Mouse (Mus musculus): ENCODE data around the gene 5730522E02Rik. TPM values are rescaled to one million over a fixed set of nuclear protein-coding genes. Genes with fewer than 3 reads are reported as not detected.

Gene 5730522E02Rik
- total and polyA plus RNA-seq, 3 experiments: not detected

DNA sequence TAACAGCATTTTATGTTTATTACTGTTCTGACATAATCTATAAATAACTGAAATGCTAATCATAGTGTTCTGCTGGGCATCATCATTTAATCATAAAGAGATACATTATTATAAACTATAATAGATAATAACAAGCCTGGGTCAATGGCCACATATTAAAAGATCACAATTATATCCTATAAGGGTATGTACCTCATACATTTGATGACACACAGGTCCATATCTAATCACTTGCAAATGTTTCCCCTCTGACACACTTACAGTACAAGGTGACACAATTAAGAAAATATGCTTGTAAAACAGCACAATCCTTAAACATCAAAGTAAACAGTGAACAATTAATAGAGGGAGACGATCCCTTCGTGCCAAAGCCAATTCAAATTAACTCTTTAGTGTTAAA is 308.2 kb downstream of the 5730522E02Rik start:
- H3K27me3 ChIP-seq (ENCODE audit: control insufficient read depth in 1 of 2, insufficient read depth in 2 of 2, low read length in 2 of 2): peaks cover 0 to 1% of the 10 kb centered on the region in 2 experiments; a peak in 1 of 4 replicates
- DNase-seq (ENCODE audit: low read depth, low spot score): no peak
- TF ChIP-seq BHLHE40 (IDR thresholded peaks at IDR 0.05; ENCODE audit: borderline replicate concordance, low read depth, low read length) (no peak), USF2 (IDR thresholded peaks at IDR 0.05; ENCODE audit: borderline replicate concordance in 1 of 2, insufficient read depth in 1 of 2, low read depth in 1 of 2, low read length in 2 of 2) (no peak), KAT2A (conservative IDR thresholded peaks at IDR 0.05; ENCODE audit: low read depth, low read length) (no peak), GABPA (IDR thresholded peaks at IDR 0.05; ENCODE audit: low read depth, low read length) (no peak), MXI1 (IDR thresholded peaks at IDR 0.05; ENCODE audit: low read depth, low read length) (no peak), UBTF (IDR thresholded peaks at IDR 0.05; ENCODE audit: borderline replicate concordance, insufficient read depth, low read depth, low read length) (no peak)
- H3K79me2 ChIP-seq (ENCODE audit: control insufficient read depth, insufficient read depth, low read length, poor library complexity): no peaks in the 10 kb centered on the region
- H3K36me3 ChIP-seq (ENCODE audit: control insufficient read depth in 1 of 2, insufficient read depth in 2 of 2, low read length in 2 of 2): no peaks in the 10 kb centered on the region
- H3K4me3 ChIP-seq (ENCODE audit: control insufficient read depth in 1 of 2, insufficient read depth in 1 of 2, low read depth in 2 of 2, low read length in 2 of 2): no peak overlapping the region
- no peak overlapping the region for H3K27ac ChIP-seq (ENCODE audit: control insufficient read depth, low read depth, low read length)
- no peak overlapping the region for H3K9ac ChIP-seq (ENCODE audit: control insufficient read depth, low read depth, low read length, poor library complexity, severe bottlenecking)
- no peaks in the 10 kb centered on the region for H3K4me1 ChIP-seq (ENCODE audit: control insufficient read depth in 1 of 2, insufficient read depth in 2 of 2, low read length in 2 of 2)
- no peaks in the 10 kb centered on the region for H3K9me3 ChIP-seq (replicated peaks; ENCODE audit: insufficient read depth, low read length)

DNA sequence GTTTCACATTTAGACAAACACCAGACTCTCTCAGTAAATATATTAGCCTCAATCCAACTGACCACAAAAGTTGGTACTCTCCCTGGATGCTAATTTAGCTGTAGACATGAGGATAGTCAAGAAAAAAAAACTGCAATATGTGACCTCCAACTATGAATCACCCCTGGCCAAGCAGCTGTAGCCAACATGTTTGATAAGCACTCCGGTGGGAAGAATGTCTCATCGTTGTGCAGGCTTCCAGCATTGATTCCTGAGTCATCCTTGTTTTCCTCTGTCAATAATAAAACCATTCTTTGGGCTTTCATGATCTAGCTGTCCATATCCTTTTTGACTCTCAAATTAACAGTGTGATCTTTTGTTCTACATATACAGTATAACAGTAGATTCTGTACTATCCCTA is 308.9 kb downstream of the 5730522E02Rik start:
- no peak overlapping the region for H3K4me3 ChIP-seq (ENCODE audit: control insufficient read depth in 1 of 2, insufficient read depth in 1 of 2, low read depth in 2 of 2, low read length in 2 of 2)
- no peaks in the 10 kb centered on the region for H3K4me1 ChIP-seq (ENCODE audit: control insufficient read depth in 1 of 2, insufficient read depth in 2 of 2, low read length in 2 of 2)
- no peaks in the 10 kb centered on the region for H3K9me3 ChIP-seq (replicated peaks; ENCODE audit: insufficient read depth, low read length)
- H3K27ac ChIP-seq (ENCODE audit: control insufficient read depth, low read depth, low read length): no peak overlapping the region
- H3K79me2 ChIP-seq (ENCODE audit: control insufficient read depth, insufficient read depth, low read length, poor library complexity): no peaks in the 10 kb centered on the region
- H3K9ac ChIP-seq (ENCODE audit: control insufficient read depth, low read depth, low read length, poor library complexity, severe bottlenecking): no peak overlapping the region
- H3K36me3 ChIP-seq (ENCODE audit: control insufficient read depth in 1 of 2, insufficient read depth in 2 of 2, low read length in 2 of 2): no peaks in the 10 kb centered on the region
- H3K27me3 ChIP-seq (ENCODE audit: control insufficient read depth in 1 of 2, insufficient read depth in 2 of 2, low read length in 2 of 2): peaks cover 0 to 1% of the 10 kb centered on the region in 2 experiments; a peak in 1 of 4 replicates
- TF ChIP-seq NRF1 (IDR thresholded peaks at IDR 0.05; ENCODE audit: insufficient read depth, low read depth, low read length, poor library complexity, severe bottlenecking): no peak
- TF ChIP-seq ZMIZ1 (IDR thresholded peaks at IDR 0.05; ENCODE audit: low read depth, low read length): no peak
- no peak for TF ChIP-seq CHD1 (IDR thresholded peaks at IDR 0.05; ENCODE audit: low read depth, low read length)
- TF ChIP-seq POLR2AphosphoS5 (IDR thresholded peaks at IDR 0.05; ENCODE audit: borderline replicate concordance, low read depth, low read length): no peak
- no peak for TF ChIP-seq TAL1 (IDR thresholded peaks at IDR 0.05; ENCODE audit: low read length)
- TF ChIP-seq ETS1 (IDR thresholded peaks at IDR 0.05; ENCODE audit: low read depth, low read length): no peak
- no peak for TF ChIP-seq NELFE (IDR thresholded peaks at IDR 0.05; ENCODE audit: low read depth, low read length)
- no peak for TF ChIP-seq USF1 (IDR thresholded peaks at IDR 0.05; ENCODE audit: low read depth, low read length)
- no peak for TF ChIP-seq ZC3H11A (IDR thresholded peaks at IDR 0.05; ENCODE audit: low read depth, low read length)
- no peak for TF ChIP-seq GABPA (IDR thresholded peaks at IDR 0.05; ENCODE audit: low read depth, low read length)
- no peak for TF ChIP-seq POLR2A (IDR thresholded peaks at IDR 0.05; ENCODE audit: control insufficient read depth in 1 of 2, insufficient read depth in 1 of 2, low read depth in 1 of 2, low read length in 2 of 2, poor library complexity in 1 of 2)
- DNase-seq (ENCODE audit: low read depth, low spot score): no peak

All from MEL (cell line).